Mouse (Mus musculus) MEL (cell line): Measurements from ENCODE around the gene Rassf1. TPM values are rescaled to one million over a fixed set of nuclear protein-coding genes. Genes with fewer than 3 reads are reported as not detected.
A peak's percentile ranks its signal among the peaks of the same experiment; 100 is the strongest.
"Not testable (repeated sequence)": the region's sequence is repeated elsewhere in the genome, so short reads cannot be mapped to it uniquely, and the experiment has no call there.

ENCODE experiments used
- DNase-seq: peaks from one replicate; pipeline ENCODE4 v3.0.0; 2011; ENCODE audit warnings: low read depth, low spot score
- H3K27ac ChIP-seq: 2 replicates; pipeline ENCODE4 v1.5.1; 2012; ENCODE audit warnings: low read depth, mild to moderate bottlenecking, control low read depth, low read length, moderate library complexity; ENCODE audit not compliant: control insufficient read depth
- H3K27me3 ChIP-seq, 2 experiments: fragments of 150-350 bp in 1 of 2; sonication (generic) in 1 of 2; 2 replicates each; pipeline ENCODE4 v1.6.1; 2012; ENCODE audit warnings: low read length in 2 of 2, mild to moderate bottlenecking in 2 of 2, improper control_type of control experiment in 1 of 2, moderate library complexity in 1 of 2; ENCODE audit not compliant: insufficient read depth in 2 of 2, control insufficient read depth in 1 of 2
- H3K36me3 ChIP-seq, 2 experiments: 2 replicates each; pipeline ENCODE4 v1.6.1; 2012 to 2014; ENCODE audit warnings: low read length in 2 of 2, improper control_type of control experiment in 1 of 2, inconsistent platforms in 1 of 2, mild to moderate bottlenecking in 1 of 2; ENCODE audit not compliant: insufficient read depth in 2 of 2, control insufficient read depth in 1 of 2
- H3K4me1 ChIP-seq, 2 experiments: fragments of 150-350 bp in 1 of 2; sonication (generic) in 1 of 2; 2 replicates each; pipeline ENCODE4 v1.6.1; 2012; ENCODE audit warnings: low read length in 2 of 2, improper control_type of control experiment in 1 of 2, mild to moderate bottlenecking in 1 of 2; ENCODE audit not compliant: insufficient read depth in 2 of 2, control insufficient read depth in 1 of 2
- H3K4me3 ChIP-seq, 2 experiments: fragments of 150-350 bp in 1 of 2; sonication (generic) in 1 of 2; 2 replicates each; pipeline ENCODE4 v1.5.1; 2012; ENCODE audit warnings: low read depth in 2 of 2, low read length in 2 of 2, mild to moderate bottlenecking in 2 of 2, moderate library complexity in 2 of 2, control low read depth in 1 of 2, improper control_type of control experiment in 1 of 2; ENCODE audit not compliant: control insufficient read depth in 1 of 2, insufficient read depth in 1 of 2
- H3K79me2 ChIP-seq: 2 replicates; pipeline ENCODE4 v1.6.1; 2012; ENCODE audit warnings: mild to moderate bottlenecking, low read length, moderate library complexity; ENCODE audit not compliant: control insufficient read depth, poor library complexity, insufficient read depth
- H3K9ac ChIP-seq: 2 replicates; pipeline ENCODE4 v1.6.1; 2012; ENCODE audit warnings: low read depth, mild to moderate bottlenecking, control low read depth, low read length, moderate library complexity; ENCODE audit not compliant: control insufficient read depth, poor library complexity, severe bottlenecking
- H3K9me3 ChIP-seq: fragments of 150-350 bp; sonication (generic); replicated peaks from 2 replicates; pipeline ENCODE4 v1.6.1; 2012; ENCODE audit warnings: mild to moderate bottlenecking, low read length, improper control_type of control experiment, moderate library complexity; ENCODE audit not compliant: insufficient read depth
- CHD1 ChIP-seq: IDR thresholded peaks from 2 replicates; pipeline ENCODE4 v1.6.1; 2012; ENCODE audit warnings: low read depth, mild to moderate bottlenecking, inconsistent platforms, low read length, improper control_type of control experiment
- CHD2 ChIP-seq: IDR thresholded peaks from 2 replicates; pipeline ENCODE4 v1.6.1; 2011; ENCODE audit warnings: low read length, improper control_type of control experiment
- CTCF ChIP-seq, 3 experiments: IDR thresholded peaks in 2 of 3; conservative IDR thresholded peaks in 1 of 3; 2 replicates each; pipeline ENCODE4 v1.5.1; 2011 to 2012; ENCODE audit warnings: low read length in 3 of 3, low read depth in 2 of 3, mild to moderate bottlenecking in 2 of 3, improper control_type of control experiment in 1 of 3, inconsistent platforms in 1 of 3, mixed read lengths in 1 of 3, moderate library complexity in 1 of 3; ENCODE audit not compliant: control insufficient read depth in 1 of 3, insufficient read depth in 1 of 3, poor library complexity in 1 of 3, severe bottlenecking in 1 of 3
- E2F4 ChIP-seq: IDR thresholded peaks from 2 replicates; pipeline ENCODE4 v1.6.1; 2011; ENCODE audit warnings: low read depth, low read length, improper control_type of control experiment, borderline replicate concordance
- ELF1 ChIP-seq: IDR thresholded peaks from 2 replicates; pipeline ENCODE4 v1.6.1; 2014; ENCODE audit warnings: low read depth, mild to moderate bottlenecking, inconsistent platforms, low read length, improper control_type of control experiment, moderate library complexity
- EP300 ChIP-seq, 2 experiments: IDR thresholded peaks; 2 replicates each; pipeline ENCODE4 v1.6.1; 2011; ENCODE audit warnings: improper control_type of control experiment in 2 of 2, low read length in 2 of 2, low read depth in 1 of 2, mild to moderate bottlenecking in 1 of 2
- ETS1 ChIP-seq: IDR thresholded peaks from 2 replicates; pipeline ENCODE4 v1.6.1; 2012; ENCODE audit warnings: low read depth, mild to moderate bottlenecking, inconsistent platforms, low read length, improper control_type of control experiment, moderate library complexity
- GABPA ChIP-seq: IDR thresholded peaks from 2 replicates; pipeline ENCODE4 v1.6.1; 2012; ENCODE audit warnings: low read depth, mild to moderate bottlenecking, inconsistent platforms, low read length, improper control_type of control experiment, moderate library complexity
- GATA1 ChIP-seq: IDR thresholded peaks from 2 replicates; pipeline ENCODE4 v1.6.1; 2011; ENCODE audit warnings: low read depth, low read length, improper control_type of control experiment
- HCFC1 ChIP-seq: IDR thresholded peaks from 2 replicates; pipeline ENCODE4 v1.6.1; 2012; ENCODE audit warnings: low read depth, mild to moderate bottlenecking, inconsistent platforms, low read length, improper control_type of control experiment, moderate library complexity
- JUND ChIP-seq: IDR thresholded peaks from 2 replicates; pipeline ENCODE4 v1.6.1; 2011; ENCODE audit warnings: low read depth, mild to moderate bottlenecking, improper control_type of control experiment, low read length
- MAFK ChIP-seq: IDR thresholded peaks from 2 replicates; pipeline ENCODE4 v1.6.1; 2011; ENCODE audit warnings: low read depth, mild to moderate bottlenecking, low read length, improper control_type of control experiment, borderline replicate concordance
- MAX ChIP-seq: IDR thresholded peaks from 2 replicates; pipeline ENCODE4 v1.6.1; 2011; ENCODE audit warnings: low read length, improper control_type of control experiment
- MXI1 ChIP-seq: IDR thresholded peaks from 2 replicates; pipeline ENCODE4 v1.6.1; 2011; ENCODE audit warnings: mild to moderate bottlenecking, low read depth, low read length, improper control_type of control experiment
- MYB ChIP-seq: IDR thresholded peaks from 2 replicates; pipeline ENCODE4 v1.6.1; 2011; ENCODE audit warnings: mild to moderate bottlenecking, low read depth, low read length, improper control_type of control experiment
- NELFE ChIP-seq: IDR thresholded peaks from 2 replicates; pipeline ENCODE4 v1.6.1; 2011; ENCODE audit warnings: low read depth, low read length, improper control_type of control experiment
- NRF1 ChIP-seq: IDR thresholded peaks from 2 replicates; pipeline ENCODE4 v1.6.1; 2014; ENCODE audit warnings: low read depth, mild to moderate bottlenecking, inconsistent platforms, low read length, improper control_type of control experiment, moderate library complexity; ENCODE audit not compliant: poor library complexity, insufficient read depth, severe bottlenecking
- POLR2A ChIP-seq, 2 experiments: IDR thresholded peaks; 2 replicates each; pipeline ENCODE4 v1.6.1; 2011 to 2012; ENCODE audit warnings: low read length in 2 of 2, mild to moderate bottlenecking in 2 of 2, control low read depth in 1 of 2, improper control_type of control experiment in 1 of 2, low read depth in 1 of 2, moderate library complexity in 1 of 2; ENCODE audit not compliant: control insufficient read depth in 1 of 2, insufficient read depth in 1 of 2, poor library complexity in 1 of 2
- POLR2AphosphoS2 ChIP-seq: IDR thresholded peaks from 2 replicates; pipeline ENCODE4 v1.6.1; 2011; ENCODE audit warnings: low read length, improper control_type of control experiment
- RAD21 ChIP-seq: IDR thresholded peaks from 2 replicates; pipeline ENCODE4 v1.6.1; 2011; ENCODE audit warnings: mild to moderate bottlenecking, low read depth, low read length, improper control_type of control experiment
- RCOR1 ChIP-seq: IDR thresholded peaks from 2 replicates; pipeline ENCODE4 v1.6.1; 2012; ENCODE audit warnings: low read depth, mild to moderate bottlenecking, inconsistent platforms, low read length, improper control_type of control experiment
- SIN3A ChIP-seq: IDR thresholded peaks from 2 replicates; pipeline ENCODE4 v1.6.1; 2012; ENCODE audit warnings: low read length, improper control_type of control experiment, inconsistent platforms
- TAL1 ChIP-seq: IDR thresholded peaks from 2 replicates; pipeline ENCODE4 v1.6.1; 2012; ENCODE audit warnings: mild to moderate bottlenecking, inconsistent platforms, low read length, moderate library complexity, mixed read lengths
- TBP ChIP-seq: IDR thresholded peaks from 2 replicates; pipeline ENCODE4 v1.8.0; 2011; ENCODE audit warnings: low read depth, low read length, improper control_type of control experiment
- UBTF ChIP-seq: IDR thresholded peaks from 2 replicates; pipeline ENCODE4 v1.6.1; 2012; ENCODE audit warnings: low read depth, mild to moderate bottlenecking, inconsistent platforms, low read length, improper control_type of control experiment, moderate library complexity, borderline replicate concordance; ENCODE audit not compliant: insufficient read depth
- USF1 ChIP-seq: IDR thresholded peaks from 2 replicates; pipeline ENCODE4 v1.6.1; 2014; ENCODE audit warnings: low read depth, mild to moderate bottlenecking, inconsistent platforms, low read length, improper control_type of control experiment, moderate library complexity
- ZC3H11A ChIP-seq: IDR thresholded peaks from 2 replicates; pipeline ENCODE4 v1.6.1; 2012; ENCODE audit warnings: low read depth, mild to moderate bottlenecking, inconsistent platforms, low read length, improper control_type of control experiment
- ZKSCAN1 ChIP-seq: IDR thresholded peaks from 2 replicates; pipeline ENCODE4 v1.6.1; 2012; ENCODE audit warnings: low read depth, mild to moderate bottlenecking, inconsistent platforms, low read length, improper control_type of control experiment, moderate library complexity
- ZMIZ1 ChIP-seq: IDR thresholded peaks from 2 replicates; pipeline ENCODE4 v1.6.1; 2012; ENCODE audit warnings: low read depth, mild to moderate bottlenecking, inconsistent platforms, low read length, improper control_type of control experiment, moderate library complexity
- ZNF384 ChIP-seq: IDR thresholded peaks from 2 replicates; pipeline ENCODE4 v1.6.1; 2012; ENCODE audit warnings: low read depth, mild to moderate bottlenecking, inconsistent platforms, low read length, improper control_type of control experiment
- polyA plus RNA-seq, 2 experiments: library from polyadenylated mRNA; stranded (reverse) in 1 of 2; unstranded in 1 of 2; fragments of >175 nt in 1 of 2; fragments of >200 nt in 1 of 2; gene quantifications; 2 replicates each; pipeline versions ENCODE4 v1.2.1 to v1.2.4; 2012; ENCODE audit warnings: low replicate concordance in 2 of 2, low read depth in 1 of 2; ENCODE audit not compliant: insufficient read length in 2 of 2, insufficient read depth in 1 of 2, missing spikeins in 1 of 2
- total RNA-seq: library from RNA; depleted of rRNA; stranded (reverse); fragments of 300-350 nt; gene quantifications from 2 replicates; pipeline ENCODE4 v1.2.3, GENCODE M21; 2012

The Rassf1 gene
- total and polyA plus RNA-seq, 3 experiments, result 48.0 to 56.9 TPM; not detected in 1

GRCm38 (mm10) chr9:107563029-107563581 lies 11.8 kb downstream of the Rassf1 start, which contains the start of gene Tusc2:
TSS of gene Tusc2 (plus strand) at chr9:107563255.
- peak; percentile 96 for DNase-seq
- peaks cover 7% of the 10 kb centered on the region in 2 experiments for H3K36me3 ChIP-seq
- H3K27ac ChIP-seq, result peak within 1 kb of the TSS; percentile 35; the same call in 1 of the 2 replicates

GRCm38 (mm10) chr9:107565556-107565955 lies 14.2 kb downstream of the Rassf1 start:
- H3K36me3 ChIP-seq, result peaks cover 0 to 15% of the 10 kb centered on the region in 2 experiments; a peak in 3 of 4 replicates
- not testable (repeated sequence) for H3K27me3 ChIP-seq, H3K9me3 ChIP-seq, H3K9ac ChIP-seq, H3K27ac ChIP-seq, H3K4me3 ChIP-seq, DNase-seq
- peak in 2 of 3 experiments; percentile 8 to 29; a peak in 2 of 6 replicates for TF ChIP-seq CTCF (IDR thresholded peaks at IDR 0.05 in 2 of 3, conservative IDR thresholded peaks at IDR 0.05 in 1 of 3; ENCODE audit: control insufficient read depth in 1 of 3, insufficient read depth in 1 of 3, low read depth in 2 of 3, low read length in 3 of 3, poor library complexity in 1 of 3, severe bottlenecking in 1 of 3)
- H3K79me2 ChIP-seq, result peaks cover 23% of the 10 kb centered on the region
- peaks cover 0 to 27% of the 10 kb centered on the region in 2 experiments; a peak in 3 of 4 replicates for H3K4me1 ChIP-seq

More at GRCm38 (mm10) chr9:107563029-107563581, 11.8 kb downstream of the Rassf1 start, which contains the start of gene Tusc2:
- TF ChIP-seq ETS1, result 0 out of 2 replicates have a peak, but pooled peaks have one; percentile 19
- TF ChIP-seq MAX, result peak; percentile 31; the same call in 1 of the 2 replicates
- no peak for TF ChIP-seq GATA1
- TF ChIP-seq HCFC1, result peak; percentile 87
- TF ChIP-seq RAD21, result no peak
- peak; percentile 52 for TF ChIP-seq USF1
- TF ChIP-seq ELF1, result peak; percentile 93
- TF ChIP-seq ZKSCAN1, result no peak
- TF ChIP-seq NELFE, result peak; percentile 77
- no peak for TF ChIP-seq CHD1
- TF ChIP-seq RCOR1, result peak; percentile 34; the same call in 1 of the 2 replicates
- TF ChIP-seq EP300 (IDR thresholded peaks at IDR 0.05; ENCODE audit: low read depth in 1 of 2, low read length in 2 of 2), result no peak
- TF ChIP-seq SIN3A, result peak; percentile 85
- no peak for TF ChIP-seq MYB
- TF ChIP-seq MAFK, result no peak
- TF ChIP-seq ZNF384, result no peak
- 0 out of 2 replicates have a peak, but pooled peaks have one; percentile 20 for TF ChIP-seq TBP
- TF ChIP-seq JUND, result no peak
- TF ChIP-seq ZC3H11A, result no peak
- peak; percentile 67 to 77 for TF ChIP-seq POLR2A (IDR thresholded peaks at IDR 0.05; ENCODE audit: control insufficient read depth in 1 of 2, insufficient read depth in 1 of 2, low read depth in 1 of 2, low read length in 2 of 2, poor library complexity in 1 of 2)
- peak; percentile 89; the same call in 1 of the 2 replicates for TF ChIP-seq MXI1
- TF ChIP-seq NRF1, result 0 out of 2 replicates have a peak, but pooled peaks have one; percentile 38
- TF ChIP-seq TAL1, result no peak
- no peak for TF ChIP-seq GABPA
- TF ChIP-seq POLR2AphosphoS2, result peak; percentile 98
- TF ChIP-seq E2F4, result no peak
- TF ChIP-seq UBTF, result peak; percentile 90; the same call in 1 of the 2 replicates
- peak; percentile 85; the same call in 1 of the 2 replicates for TF ChIP-seq ZMIZ1
- peak; percentile 71 for TF ChIP-seq CHD2
- Histone ChIP-seq H3K4me3 (peak within 1 kb of the TSS; percentile 69 to 89), H3K79me2 (peaks cover 9% of the 10 kb centered on the region), H3K4me1 (peaks cover 0 to 16% of the 10 kb centered on the region in 2 experiments; a peak in 3 of 4 replicates), H3K9ac (peak within 1 kb of the TSS; percentile 85), H3K9me3 (no peaks in the 10 kb centered on the region), H3K27me3 (no peaks in the 10 kb centered on the region)
